Mouse (Mus musculus) heart, embryonic 12.5 days (tissue): ENCODE measurements at regions not wholly inside any gene's neighbourhood (a gene's known extent, or its start where the extent isn't known, plus 50 kb on each side); places are given as distances from the start of the nearest gene placed in this dataset.

Experiments
- ATAC-seq: fragments of 200-750 bp; cut with Nextera tagmentation; 2 replicates; pipeline ENCODE4 v1.8.0; 2017; ENCODE audit warnings: moderate TSS enrichment, moderate library complexity; ENCODE audit not compliant: insufficient number of reproducible peaks, low FRiP score
- H3K27ac ChIP-seq: fragments of 300-500 bp; sonication (generic); 2 replicates; pipeline ENCODE4 v1.5.1; 2016; ENCODE audit warnings: mild to moderate bottlenecking, moderate library complexity; ENCODE audit not compliant: poor library complexity, severe bottlenecking
- H3K27me3 ChIP-seq: fragments of 300-500 bp; sonication (generic); replicated peaks from 2 replicates; pipeline ENCODE4 v1.6.1; 2016; ENCODE audit warnings: mild to moderate bottlenecking, moderate library complexity
- H3K36me3 ChIP-seq: fragments of 300-500 bp; sonication (generic); 2 replicates; pipeline ENCODE4 v1.6.1; 2016; ENCODE audit warnings: mild to moderate bottlenecking, moderate library complexity
- H3K4me1 ChIP-seq: fragments of 300-500 bp; sonication (generic); replicated peaks from 2 replicates; pipeline ENCODE4 v1.6.1; 2016; ENCODE audit warnings: mild to moderate bottlenecking
- H3K4me2 ChIP-seq: fragments of 300-500 bp; sonication (generic); 2 replicates; pipeline ENCODE4 v1.6.1; 2016; ENCODE audit warnings: mild to moderate bottlenecking, moderate library complexity
- H3K4me3 ChIP-seq: fragments of 300-500 bp; sonication (generic); 2 replicates; pipeline ENCODE4 v1.5.1; 2016; ENCODE audit warnings: mild to moderate bottlenecking
- H3K9ac ChIP-seq: fragments of 300-500 bp; sonication (generic); 2 replicates; pipeline ENCODE4 v1.6.1; 2016; ENCODE audit warnings: mild to moderate bottlenecking, moderate library complexity
- H3K9me3 ChIP-seq: fragments of 300-500 bp; sonication (generic); replicated peaks from 2 replicates; pipeline ENCODE4 v1.6.1; 2016; ENCODE audit warnings: mild to moderate bottlenecking, moderate library complexity
- WGBS: fragments of 180-500 bp; shearing (Covaris S2); methylation state at CpG from one replicate; pipeline ENCODE4 v1.1.7; 2016; 5-methylcytosine and 5-hydroxymethylcytosine counted together

- WGBS: 83% methylated on average over 8 of the region's 8 CpGs
- Histone ChIP-seq H3K36me3 (no peaks in the 10 kb centered on the region), H3K27me3 (no peaks in the 10 kb centered on the region), H3K4me2 (no peak overlapping the region), H3K9ac (no peak overlapping the region), H3K9me3 (no peaks in the 10 kb centered on the region), H3K4me3 (no peak overlapping the region), H3K4me1 (no peaks in the 10 kb centered on the region), H3K27ac (no peak overlapping the region)
- ATAC-seq: no peak
Measured at GRCm38 (mm10) chr11:63396386-63396785, 267.6 kb downstream of the Pmp22 start.

- H3K27me3 ChIP-seq: peaks cover 25% of the 10 kb centered on the region; the same call in 1 of the 2 replicates
- no peak overlapping the region for H3K4me2 ChIP-seq
- no peaks in the 10 kb centered on the region for H3K36me3 ChIP-seq
- H3K27ac ChIP-seq: no peak overlapping the region
- ATAC-seq: no peak
- H3K9me3 ChIP-seq: no peaks in the 10 kb centered on the region
- no peaks in the 10 kb centered on the region for H3K4me1 ChIP-seq
- 57% methylated on average over 5 of the region's 5 CpGs for WGBS
- H3K9ac ChIP-seq: no peak overlapping the region
- H3K4me3 ChIP-seq: no peak overlapping the region
Measured at GRCm38 (mm10) chr11:63402741-63403140, 274.0 kb downstream of the Pmp22 start.

GRCm38 (mm10) chr11:63404719-63405118, 275.9 kb downstream of the Pmp22 start:
- no peaks in the 10 kb centered on the region for H3K36me3 ChIP-seq
- peaks cover 25% of the 10 kb centered on the region; the same call in 1 of the 2 replicates for H3K27me3 ChIP-seq
- no peak overlapping the region for H3K4me2 ChIP-seq
- ATAC-seq: no peak
- no peak overlapping the region for H3K4me3 ChIP-seq
- no peaks in the 10 kb centered on the region for H3K9me3 ChIP-seq
- no peak overlapping the region for H3K9ac ChIP-seq
- no peak overlapping the region for H3K27ac ChIP-seq
- WGBS: 16% methylated on average over 11 of the region's 11 CpGs
- H3K4me1 ChIP-seq: no peaks in the 10 kb centered on the region

- Histone ChIP-seq H3K27ac (no peak overlapping the region), H3K27me3 (peaks cover 6% of the 10 kb centered on the region; the same call in 1 of the 2 replicates), H3K36me3 (no peaks in the 10 kb centered on the region), H3K4me1 (peaks cover 7% of the 10 kb centered on the region; the same call in 1 of the 2 replicates), H3K9ac (no peak overlapping the region), H3K9me3 (no peaks in the 10 kb centered on the region; the same call in 1 of the 2 replicates), H3K4me2 (no peak overlapping the region), H3K4me3 (no peak overlapping the region)
- no peak for ATAC-seq
- WGBS: 93% methylated on average over 1 of the region's 1 CpGs
Measured at GRCm38 (mm10) chr11:63409431-63409830, 280.6 kb downstream of the Pmp22 start.

GRCm38 (mm10) chr11:63410921-63411320, 282.1 kb downstream of the Pmp22 start:
- no peak overlapping the region for H3K4me2 ChIP-seq
- no peak for ATAC-seq
- H3K9ac ChIP-seq: no peak overlapping the region
- H3K9me3 ChIP-seq: no peaks in the 10 kb centered on the region; the same call in 1 of the 2 replicates
- H3K4me3 ChIP-seq: no peak overlapping the region
- no peaks in the 10 kb centered on the region for H3K36me3 ChIP-seq
- no peaks in the 10 kb centered on the region for H3K27me3 ChIP-seq
- H3K4me1 ChIP-seq: peaks cover 7% of the 10 kb centered on the region; the same call in 1 of the 2 replicates
- H3K27ac ChIP-seq: no peak overlapping the region
- 94% methylated on average over 4 of the region's 4 CpGs for WGBS

GRCm38 (mm10) chr11:63412364-63412991, 283.7 kb downstream of the Pmp22 start:
- no peak overlapping the region; the same call in 1 of the 2 replicates for H3K9ac ChIP-seq
- H3K4me3 ChIP-seq: peak overlapping the region; percentile 41
- peaks cover 7% of the 10 kb centered on the region; the same call in 1 of the 2 replicates for H3K4me1 ChIP-seq
- H3K36me3 ChIP-seq: no peaks in the 10 kb centered on the region
- no peak overlapping the region for H3K27ac ChIP-seq
- no peaks in the 10 kb centered on the region for H3K27me3 ChIP-seq
- 10% methylated on average over 18 of the region's 18 CpGs for WGBS
- no peak for ATAC-seq
- peak overlapping the region; percentile 78 for H3K4me2 ChIP-seq
- H3K9me3 ChIP-seq: no peaks in the 10 kb centered on the region; the same call in 1 of the 2 replicates

GRCm38 (mm10) chr11:63413106-63413505, 284.3 kb downstream of the Pmp22 start:
- ATAC-seq: no peak
- Histone ChIP-seq H3K4me3 (peak overlapping the region; percentile 41), H3K36me3 (no peaks in the 10 kb centered on the region), H3K9ac (no peak overlapping the region; the same call in 1 of the 2 replicates), H3K4me2 (peak overlapping the region; percentile 78), H3K27ac (no peak overlapping the region), H3K4me1 (peaks cover 7% of the 10 kb centered on the region; the same call in 1 of the 2 replicates), H3K27me3 (no peaks in the 10 kb centered on the region), H3K9me3 (no peaks in the 10 kb centered on the region; the same call in 1 of the 2 replicates)
- 17% methylated on average over 13 of the region's 13 CpGs for WGBS

GRCm38 (mm10) chr11:63413621-63414020, 284.8 kb downstream of the Pmp22 start:
- ATAC-seq: no peak
- no peak overlapping the region for H3K27ac ChIP-seq
- H3K4me1 ChIP-seq: peaks cover 7% of the 10 kb centered on the region; the same call in 1 of the 2 replicates
- no peaks in the 10 kb centered on the region for H3K27me3 ChIP-seq
- no peaks in the 10 kb centered on the region for H3K36me3 ChIP-seq
- WGBS: 68% methylated on average over 4 of the region's 4 CpGs
- no peak overlapping the region for H3K4me3 ChIP-seq
- no peak overlapping the region for H3K9ac ChIP-seq
- H3K9me3 ChIP-seq: no peaks in the 10 kb centered on the region; the same call in 1 of the 2 replicates
- no peak overlapping the region for H3K4me2 ChIP-seq

- H3K27ac ChIP-seq: no peak overlapping the region
- 0 out of 2 replicates have a peak, but pooled peaks cover 1% of the 10 kb centered on the region for H3K4me1 ChIP-seq
- no peak overlapping the region for H3K4me2 ChIP-seq
- H3K9me3 ChIP-seq: no peaks in the 10 kb centered on the region
- no peak overlapping the region for H3K4me3 ChIP-seq
- H3K36me3 ChIP-seq: no peaks in the 10 kb centered on the region
- WGBS: 60% methylated on average over 5 of the region's 5 CpGs
- ATAC-seq: no peak
- H3K27me3 ChIP-seq: no peaks in the 10 kb centered on the region
- H3K9ac ChIP-seq: no peak overlapping the region
Measured at GRCm38 (mm10) chr11:63418042-63418776, 289.4 kb downstream of the Pmp22 start.

GRCm38 (mm10) chr11:63420341-63420740, 291.6 kb downstream of the Pmp22 start:
- ATAC-seq: no peak
- WGBS: 70% methylated on average over 3 of the region's 3 CpGs
- H3K9me3 ChIP-seq: no peaks in the 10 kb centered on the region

GRCm38 (mm10) chr11:63422069-63422468, 293.3 kb downstream of the Pmp22 start:
- ATAC-seq: no peak
- WGBS: 62% methylated on average over 3 of the region's 3 CpGs
- no peaks in the 10 kb centered on the region for H3K4me1 ChIP-seq
- no peaks in the 10 kb centered on the region for H3K27me3 ChIP-seq
- H3K9me3 ChIP-seq: no peaks in the 10 kb centered on the region
- H3K4me2 ChIP-seq: no peak overlapping the region
- H3K27ac ChIP-seq: no peak overlapping the region
- no peak overlapping the region for H3K9ac ChIP-seq
- H3K4me3 ChIP-seq: no peak overlapping the region
- no peaks in the 10 kb centered on the region for H3K36me3 ChIP-seq

More at GRCm38 (mm10) chr11:63420341-63420740, 291.6 kb downstream of the Pmp22 start:
- Histone ChIP-seq H3K36me3 (no peaks in the 10 kb centered on the region), H3K4me3 (no peak overlapping the region), H3K4me1 (no peaks in the 10 kb centered on the region), H3K9ac (no peak overlapping the region), H3K27ac (no peak overlapping the region), H3K4me2 (no peak overlapping the region), H3K27me3 (no peaks in the 10 kb centered on the region)
